Mouse (Mus musculus) lung, adult 2 months (tissue): ENCODE measurements around the gene Btbd9.

ENCODE experiments used
- CTCF ChIP-seq: fragments of 200-500 bp; IDR thresholded peaks from 2 replicates; pipeline ENCODE4 v1.5.1; 2011; ENCODE audit warnings: mild to moderate bottlenecking, low read length, control low read depth; ENCODE audit not compliant: insufficient read depth
- POLR2A ChIP-seq: fragments of 200-500 bp; IDR thresholded peaks from 2 replicates; pipeline ENCODE4 v1.6.1; 2011; ENCODE audit warnings: low read depth, mild to moderate bottlenecking, control low read depth, low read length, borderline replicate concordance; ENCODE audit errors: extremely low read depth

- TF ChIP-seq POLR2A: no peak
- TF ChIP-seq CTCF: no peak
These were observed 296.6 kb downstream of the Btbd9 start for GRCm38 (mm10) chr17:30279684-30280083.
